Comparison of ENCODE assay signal across 10 mouse cellular contexts in the genomic region with DNA sequence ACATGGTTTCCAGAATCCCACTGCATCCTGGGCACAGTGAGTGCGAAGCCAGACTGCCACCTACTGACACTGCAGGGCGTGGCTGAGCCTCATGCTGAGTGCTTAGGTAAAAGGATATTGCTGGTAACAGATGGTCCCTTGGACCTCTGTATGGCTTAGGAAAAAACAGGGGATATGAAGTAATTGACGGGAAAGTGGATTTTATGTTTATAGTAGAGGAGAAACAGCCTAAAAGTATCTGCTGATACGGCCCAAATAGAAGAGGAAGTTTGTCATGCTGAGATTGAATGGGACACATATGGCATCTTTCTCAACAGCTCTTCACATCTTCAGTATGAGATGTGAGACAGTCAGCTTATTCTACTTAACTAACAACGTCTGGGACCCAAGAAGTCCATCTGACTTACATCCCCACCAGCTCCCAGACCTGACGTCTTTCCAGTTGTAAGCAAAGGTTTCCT.
DNase-seq lines count a peak whose midpoint lies in the region; ATAC-seq and TF ChIP-seq lines count a peak whose summit lies in the region.
"Had no signal": no experiment of that assay in that cellular context is flagged by ENCODE, and none has a peak within 500 bp of the region (broad histone marks: within the 10 kb centered on the region; RNA-seq: fewer than 3 reads in every experiment).

No protein-coding gene starts in this region.

- peak; percentile 45; the same call in 1 of the 2 replicates for TF ChIP-seq CTCF in cerebellum, adult 2 months (IDR thresholded peaks at IDR 0.05; ENCODE audit: borderline replicate concordance, insufficient read depth, low read depth, low read length)

- ATAC-seq in limb, embryonic 11.5 days (ENCODE audit: insufficient number of reproducible peaks, low FRiP score, low TSS enrichment, low read depth): no peak
- no peak for ATAC-seq in CD4-positive, CD25-positive, alpha-beta regulatory T cell, adult 4 months

- no peak overlapping the region for H3K9ac ChIP-seq in limb, embryonic 11.5 days (ENCODE audit: low read length)
- H3K9ac ChIP-seq: heart, embryonic 15.5 days; neural tube, embryonic 13.5 days had no signal

- WGBS in limb, embryonic 11.5 days: 73% methylated on average over 6 of the region's 6 CpGs
- WGBS in limb, embryonic 10.5 days: 72% methylated on average over 6 of the region's 6 CpGs
- WGBS in cerebellum, adult 2 months: 31% methylated on average over 6 of the region's 6 CpGs

- peak; percentile 29 for DNase-seq in limb, embryonic 11.5 days (ENCODE audit: low spot score)
- no peak for DNase-seq in limb, embryonic 10.5 days (ENCODE audit: low spot score)
- DNase-seq in cerebellum, adult 2 months: peak; percentile 46 to 48
- peak; percentile 66 for DNase-seq in heart, postnatal 10 days
- DNase-seq in layer of hippocampus, postnatal 14 days (ENCODE audit: low spot score in 2 of 2): peak; percentile 36 to 53
- peak; percentile 78 to 90 for DNase-seq in lung, postnatal 4 days
- DNase-seq in thymus, postnatal 36 days: no peak

- no peak overlapping the region for H3K27ac ChIP-seq in limb, embryonic 11.5 days (replicated peaks; ENCODE audit: low read depth, low read length)
- no peak overlapping the region for H3K27ac ChIP-seq in limb, embryonic 10.5 days
- no peak overlapping the region for H3K27ac ChIP-seq in cerebellum, adult 2 months (ENCODE audit: insufficient read depth, low read length)
- H3K27ac ChIP-seq: heart, embryonic 15.5 days; neural tube, embryonic 13.5 days had no signal

- intact Hi-C loops in heart, postnatal 10 days (cut with DNase I): loop anchor here (1.0 to 5.0 kb wide), 5 partner anchors 182 to 584 kb away; a partner anchor contains a TSS

- H3K4me1 ChIP-seq in limb, embryonic 11.5 days (ENCODE audit: control insufficient read depth, insufficient read depth, low read length): no peaks in the 10 kb centered on the region
- no peaks in the 10 kb centered on the region for H3K4me1 ChIP-seq in limb, embryonic 10.5 days
- H3K4me1 ChIP-seq in cerebellum, adult 2 months (ENCODE audit: control insufficient read depth, insufficient read depth, low read length): no peaks in the 10 kb centered on the region
- H3K4me1 ChIP-seq: heart, embryonic 15.5 days; neural tube, embryonic 13.5 days had no signal

- H3K4me3 ChIP-seq in limb, embryonic 11.5 days (ENCODE audit: low read depth, low read length): no peak overlapping the region
- H3K4me3 ChIP-seq in limb, embryonic 10.5 days: no peak overlapping the region
- H3K4me3 ChIP-seq in cerebellum, adult 2 months (replicated peaks; ENCODE audit: insufficient read depth, low read depth, low read length): no peak overlapping the region
- H3K4me3 ChIP-seq: heart, embryonic 15.5 days; neural tube, embryonic 13.5 days had no signal

- no peaks in the 10 kb centered on the region for H3K9me3 ChIP-seq in limb, embryonic 11.5 days (ENCODE audit: control insufficient read depth, low read length)
- no peaks in the 10 kb centered on the region for H3K9me3 ChIP-seq in limb, embryonic 10.5 days (replicated peaks)
- H3K9me3 ChIP-seq: heart, embryonic 15.5 days; neural tube, embryonic 13.5 days had no signal

- H3K36me3 ChIP-seq in limb, embryonic 11.5 days (ENCODE audit: control insufficient read depth, insufficient read depth, low read length): no peaks in the 10 kb centered on the region
- no peaks in the 10 kb centered on the region for H3K36me3 ChIP-seq in limb, embryonic 10.5 days
- H3K36me3 ChIP-seq: heart, embryonic 15.5 days; neural tube, embryonic 13.5 days had no signal

- no peak for TF ChIP-seq POLR2A in cerebellum, adult 2 months (IDR thresholded peaks at IDR 0.05; ENCODE audit: borderline replicate concordance, insufficient read depth, low read length)

- H3K4me2 ChIP-seq in limb, embryonic 11.5 days (ENCODE audit: low read depth, severe bottlenecking): no peak overlapping the region
- H3K4me2 ChIP-seq: heart, embryonic 15.5 days; neural tube, embryonic 13.5 days had no signal

- H3K27me3 ChIP-seq in limb, embryonic 11.5 days (ENCODE audit: control insufficient read depth, insufficient read depth, low read length): no peaks in the 10 kb centered on the region
- no peaks in the 10 kb centered on the region for H3K27me3 ChIP-seq in limb, embryonic 10.5 days (ENCODE audit: low read depth, poor library complexity, severe bottlenecking)
- H3K27me3 ChIP-seq in cerebellum, adult 2 months (ENCODE audit: control insufficient read depth, insufficient read depth, low read length): no peaks in the 10 kb centered on the region
- H3K27me3 ChIP-seq: heart, embryonic 15.5 days; neural tube, embryonic 13.5 days had no signal

Comparison
In these comparisons a context has a peak if more than half of its experiments do, and no peak if none do; other contexts are left out.
1. DNase-seq: peak in limb, embryonic 11.5 days (single experiment), cerebellum, adult 2 months (2 of 2), heart, postnatal 10 days (2 of 2), layer of hippocampus, postnatal 14 days (2 of 2) and lung, postnatal 4 days (2 of 2); none in limb, embryonic 10.5 days (single experiment) and thymus, postnatal 36 days (0 of 2).